Mouse (Mus musculus): ENCODE measurements at regions not wholly inside any gene's neighbourhood (a gene's known extent, or its start where the extent isn't known, plus 50 kb on each side); places are given as distances from the start of the nearest gene placed in this dataset.

GRCm38 (mm10) chr13:99049699-99050098 lies 65.3 kb upstream of the 1700024P04Rik start:
- no peak for TF ChIP-seq CTCF (IDR thresholded peaks at IDR 0.05; ENCODE audit: borderline replicate concordance, insufficient read depth, low read length)
- no peak for TF ChIP-seq POLR2A (IDR thresholded peaks at IDR 0.05; ENCODE audit: low read depth, low read length)

Data from embryonic fibroblast, embryonic 13.5 days (primary cell).